Mouse (Mus musculus) heart, adult 18-20 months (tissue): Measurements from ENCODE around the gene Shroom4. TPM values are rescaled to one million over a fixed set of nuclear protein-coding genes. Genes with fewer than 3 reads are reported as not detected.
"Not testable (repeated sequence)": the region's sequence is repeated elsewhere in the genome, so short reads cannot be mapped to it uniquely, and the experiment has no call there.

Experiments
- DNase-seq, 2 experiments: peaks; one replicate each; pipeline ENCODE4 v3.0.0; 2021 to 2022; ENCODE audit warnings: mixed read lengths in 1 of 2
- long read RNA-seq, 2 experiments: library from polyadenylated mRNA; stranded (forward); transcript quantifications; one replicate each; pipeline ENCODE4 v2.0.0; 2021
- total RNA-seq, 2 experiments: library from RNA; stranded (reverse); gene quantifications; 2 replicates each; pipeline ENCODE4 v1.2.3; 2021

Gene Shroom4
- 10 to 100 TPM; 13.9 to 15.8 TPM for total RNA-seq
- long read RNA-seq, experiment 1, partial matches to known transcripts, result 1 of 3 reads
- long read RNA-seq, experiment 1, other reads (novel, unspliced or antisense), result 2 of 3 reads
- long read RNA-seq, experiment 2, partial matches to known transcripts, result 0 of 1 reads
- long read RNA-seq, experiment 2, other reads (novel, unspliced or antisense), result 1 of 1 reads

GRCm38 (mm10) chrX:6399626-6400397 lies at the start of gene Shroom4:
Shroom4 (plus strand) TSS chrX:6399854.
- peak; percentile 51 to 82 for DNase-seq

GRCm38 (mm10) chrX:6356876-6357275 lies 42.8 kb upstream of the Shroom4 start:
- no peak for DNase-seq

DNA sequence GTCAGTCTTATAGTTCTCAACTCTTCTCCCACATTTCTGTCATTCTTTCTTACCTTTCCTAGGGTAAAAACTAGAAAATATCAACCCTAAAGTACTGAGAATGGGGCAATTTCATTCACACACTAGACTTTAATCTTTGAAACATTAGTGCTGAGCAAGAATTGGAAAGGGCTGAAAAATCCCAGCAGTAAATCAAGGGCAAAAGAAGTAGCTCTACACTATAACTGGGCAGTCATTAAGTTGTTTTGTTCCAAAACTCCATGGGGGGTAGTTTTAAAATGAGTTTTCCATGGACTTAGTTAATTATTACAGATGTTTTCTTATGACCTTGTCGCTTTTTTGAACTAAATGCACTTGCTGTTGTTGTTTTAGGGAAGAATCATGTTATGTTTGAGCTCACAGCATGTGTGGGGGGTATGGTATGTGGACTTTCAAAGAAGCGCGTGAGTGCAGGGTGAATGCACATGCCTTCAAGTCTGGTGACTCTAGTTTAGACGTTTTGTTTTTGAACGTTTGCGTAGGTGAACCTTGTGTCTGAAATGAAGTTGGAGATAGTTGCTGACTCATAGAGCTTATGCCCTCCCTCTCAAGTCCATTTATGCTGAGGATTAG lies 42.0 kb upstream of the Shroom4 start:
- DNase-seq, result no peak

- DNase-seq, result no peak
Measured at GRCm38 (mm10) chrX:6368822-6369221, 30.8 kb upstream of the Shroom4 start.

DNA sequence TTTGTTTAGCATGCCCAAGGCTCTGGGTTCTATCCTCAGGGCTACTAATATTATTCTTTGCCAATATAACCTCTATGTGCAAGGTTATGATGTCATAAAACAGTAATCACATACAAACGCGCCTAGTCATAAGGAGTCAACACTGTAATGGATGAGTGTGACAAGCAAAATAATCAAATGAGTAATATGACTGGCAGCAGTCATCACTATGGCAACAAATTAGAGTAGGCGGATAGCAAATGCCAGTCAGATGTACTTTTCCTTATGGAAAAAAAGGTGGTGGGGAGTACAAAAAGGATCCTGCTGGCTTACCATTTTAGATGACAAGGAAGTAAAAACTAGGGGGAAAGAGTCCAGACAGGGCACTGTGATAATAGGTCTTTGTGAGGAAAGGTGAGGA lies 28.9 kb upstream of the Shroom4 start:
- no peak for DNase-seq

DNA sequence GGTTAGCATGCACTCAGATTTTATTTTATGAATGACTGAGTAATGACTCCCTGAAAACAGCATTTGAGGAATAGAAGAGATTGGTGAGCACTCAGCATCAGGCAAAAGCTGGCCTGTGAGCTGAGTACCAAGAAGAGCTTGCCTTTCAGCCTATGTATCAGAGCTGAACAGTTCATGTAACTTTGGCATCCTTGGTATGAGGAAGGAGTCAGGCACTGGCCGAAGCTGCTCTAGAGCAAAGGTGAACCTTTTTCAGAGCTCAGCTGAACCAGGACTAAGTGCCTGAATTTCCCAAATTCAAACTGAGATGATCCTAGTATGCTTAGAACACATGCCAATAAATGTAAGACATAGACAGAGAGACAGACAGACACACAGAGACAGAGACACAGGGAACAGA lies 5.8 kb upstream of the Shroom4 start:
- no peak for DNase-seq

DNA sequence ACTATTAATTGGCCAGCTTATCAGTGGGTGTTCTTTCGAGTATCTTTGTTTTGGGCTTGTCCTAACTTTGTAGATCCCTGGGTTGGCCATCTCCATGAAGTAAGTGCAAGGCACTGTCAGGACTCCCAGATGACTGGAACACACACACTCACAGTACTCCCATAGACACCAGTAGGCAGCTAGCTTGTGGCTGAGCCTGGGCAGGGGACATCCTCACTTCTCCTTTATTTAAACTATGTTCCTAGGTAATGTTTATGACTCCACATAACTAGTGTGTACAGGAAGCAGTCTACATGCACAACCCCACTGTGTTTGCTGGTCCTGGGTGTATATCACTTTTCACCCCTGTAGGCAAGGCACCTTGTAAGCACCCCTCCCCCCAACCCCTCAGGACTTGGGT lies 461 bp upstream of the Shroom4 start:
- no peak for DNase-seq

DNA sequence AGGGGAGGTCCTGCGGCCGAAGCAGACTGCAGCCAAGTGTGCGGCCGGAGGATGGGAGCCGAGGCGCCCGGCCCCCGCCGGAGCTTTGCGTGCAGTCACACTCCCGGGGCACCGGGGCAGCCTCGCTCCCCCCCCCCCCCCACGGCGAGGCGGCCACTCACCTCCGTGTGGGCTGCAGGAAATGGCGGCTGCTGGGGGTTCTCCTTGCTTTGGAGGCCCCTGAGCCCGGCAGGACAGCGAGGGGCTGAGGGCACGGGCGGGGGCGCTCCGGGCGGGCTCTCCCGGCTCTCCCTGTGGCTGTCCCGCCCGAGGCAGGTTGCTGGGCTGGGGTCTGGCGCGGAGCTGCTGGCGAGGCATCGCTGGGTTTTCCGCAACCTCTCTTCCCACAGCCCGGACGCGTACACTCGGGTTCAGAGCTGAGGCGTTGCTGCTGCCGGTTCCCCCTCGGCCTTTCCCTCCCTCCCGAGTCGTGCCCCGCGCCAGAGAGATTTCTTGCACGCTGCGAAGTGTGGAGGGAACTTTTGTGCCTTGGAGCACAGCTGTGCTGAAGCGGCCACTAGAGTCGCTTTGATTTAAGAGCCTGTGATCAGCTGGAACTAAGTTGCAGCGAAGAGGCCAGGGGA lies 855 bp downstream of the Shroom4 start:
- peak; percentile 12 to 39 for DNase-seq

DNA sequence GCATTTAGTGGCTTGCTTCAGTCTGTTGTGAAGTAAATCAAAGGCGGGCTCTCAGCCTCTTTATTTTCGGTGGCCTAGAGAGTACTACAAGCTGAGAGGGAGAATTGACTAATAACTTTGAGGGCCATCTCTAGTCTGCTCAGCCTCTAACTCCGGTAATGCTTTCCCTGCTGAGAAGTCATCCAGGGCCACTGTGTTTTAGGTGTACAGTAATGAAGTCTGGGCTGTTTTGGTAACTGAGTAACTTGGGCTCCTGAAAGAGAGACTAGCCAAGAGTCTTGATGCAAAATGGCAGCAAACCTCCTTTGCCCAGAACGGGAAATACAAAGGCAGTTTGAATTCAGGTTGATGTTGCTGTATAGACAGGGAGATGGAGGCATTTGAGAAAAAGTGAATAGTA lies 3.3 kb downstream of the Shroom4 start:
- DNase-seq, result no peak

- DNase-seq, result no peak
Measured at GRCm38 (mm10) chrX:6409114-6409513, 9.5 kb downstream of the Shroom4 start.

- DNase-seq, result no peak
Measured at GRCm38 (mm10) chrX:6415412-6415811, 15.8 kb downstream of the Shroom4 start.

GRCm38 (mm10) chrX:6415936-6416335 lies 16.3 kb downstream of the Shroom4 start:
- DNase-seq, result no peak

DNA sequence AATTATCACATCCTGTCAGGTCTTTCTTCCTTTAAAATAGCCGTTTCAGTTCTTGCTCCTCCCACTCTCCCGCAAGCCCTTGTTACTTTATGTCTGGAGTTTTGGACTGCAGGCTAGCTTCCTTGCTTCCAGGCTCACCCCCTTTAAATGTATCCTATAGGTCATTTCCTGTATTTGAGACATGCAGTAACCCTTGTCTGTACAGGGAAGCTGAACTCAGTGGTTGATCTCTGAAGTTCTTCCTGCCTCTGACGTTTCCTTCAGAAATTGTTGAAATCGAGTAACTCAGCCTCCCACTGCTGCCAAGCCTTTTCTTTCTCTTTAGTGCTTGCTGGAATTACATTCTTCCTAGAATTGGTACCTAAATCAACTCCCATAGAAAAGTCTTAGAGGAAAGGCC lies 18.5 kb downstream of the Shroom4 start:
- DNase-seq, result no peak

GRCm38 (mm10) chrX:6435260-6435659 lies 35.6 kb downstream of the Shroom4 start:
- peak in 1 of 2 experiments; percentile 0 for DNase-seq

DNA sequence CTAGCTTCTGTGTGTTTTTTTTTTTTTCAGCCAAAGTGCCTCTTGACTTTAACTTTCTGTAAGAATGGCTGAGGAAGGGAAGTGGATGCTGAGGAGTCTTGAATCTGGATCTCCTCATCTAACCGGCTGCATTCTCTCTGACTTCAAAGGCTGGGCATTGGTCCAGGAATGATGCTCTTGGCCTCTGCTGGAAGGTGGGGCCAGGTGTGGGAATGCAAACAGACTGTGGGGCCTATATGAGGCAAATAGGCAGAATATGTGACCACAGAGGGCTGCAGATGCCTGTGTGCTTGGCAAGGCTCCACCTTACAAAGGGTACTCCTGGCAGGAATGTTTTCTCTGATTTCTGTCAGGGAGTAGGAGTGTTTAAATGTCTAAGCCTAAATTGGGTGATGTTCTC lies 46.8 kb downstream of the Shroom4 start:
- no peak for DNase-seq

DNA sequence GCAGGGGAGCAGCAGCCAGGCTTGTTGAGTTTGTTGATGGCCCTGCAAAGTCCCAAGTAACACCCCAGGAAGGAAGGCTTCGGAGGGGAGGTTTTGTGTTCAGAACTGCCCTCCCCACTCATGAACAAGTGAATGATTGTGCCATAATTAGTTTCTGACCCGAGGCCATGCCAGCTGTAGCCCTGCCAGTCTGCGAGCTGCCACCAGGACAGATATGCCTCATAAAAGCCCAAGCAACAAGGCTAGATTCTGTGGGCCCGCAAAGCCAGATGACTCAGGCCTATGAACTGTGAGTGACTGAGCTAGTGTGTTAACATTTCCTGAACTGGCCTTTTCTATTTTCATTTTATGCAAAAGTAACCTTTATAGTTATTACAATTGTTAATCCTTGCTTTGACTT lies 48.3 kb downstream of the Shroom4 start:
- peak in 1 of 2 experiments; percentile 12 for DNase-seq

DNA sequence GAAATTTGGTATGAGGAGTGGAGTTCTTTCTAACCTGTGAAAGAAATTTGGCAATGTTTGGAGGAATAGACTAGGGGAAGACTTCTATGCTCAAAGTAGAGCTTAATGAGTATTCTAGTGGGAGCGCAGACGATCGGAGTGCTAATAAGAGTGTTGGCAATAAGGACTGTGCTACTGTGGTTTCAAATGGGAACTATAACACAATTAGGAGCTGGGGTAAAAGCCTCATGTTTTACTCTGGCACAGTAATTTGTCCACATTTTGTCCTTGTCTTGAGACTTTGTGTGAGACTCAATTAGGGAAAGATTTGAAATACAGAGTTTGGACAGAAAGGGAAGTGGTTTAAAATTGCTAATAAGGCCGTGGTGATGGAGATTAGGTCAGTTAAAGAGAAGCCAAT lies 53.6 kb downstream of the Shroom4 start:
- DNase-seq, result no peak

DNA sequence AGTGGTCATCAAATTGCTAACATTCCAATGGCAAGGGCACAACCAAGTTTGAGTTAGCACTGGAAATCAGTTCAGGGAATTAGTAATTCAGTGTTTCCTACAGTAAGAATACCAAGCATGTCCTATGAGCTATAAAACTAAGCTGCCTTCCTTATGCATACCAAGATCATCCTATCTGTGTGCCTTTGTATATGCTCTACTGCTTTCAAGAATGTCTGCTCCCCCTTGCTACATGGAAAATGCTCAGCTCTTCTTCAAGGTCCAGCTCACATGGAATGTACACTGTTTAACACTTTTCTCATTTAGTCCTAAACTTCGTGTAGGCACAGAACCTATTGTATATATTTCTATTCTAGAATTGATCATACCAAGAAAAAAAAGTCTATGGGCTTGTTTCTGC lies 69.6 kb downstream of the Shroom4 start:
- DNase-seq, result not testable (repeated sequence)

- DNase-seq, result not testable (repeated sequence)
Measured at GRCm38 (mm10) chrX:6472563-6472962, 72.9 kb downstream of the Shroom4 start.

- DNase-seq, result peak in 1 of 2 experiments; percentile 13
Measured at GRCm38 (mm10) chrX:6475177-6475576, 75.5 kb downstream of the Shroom4 start.

DNA sequence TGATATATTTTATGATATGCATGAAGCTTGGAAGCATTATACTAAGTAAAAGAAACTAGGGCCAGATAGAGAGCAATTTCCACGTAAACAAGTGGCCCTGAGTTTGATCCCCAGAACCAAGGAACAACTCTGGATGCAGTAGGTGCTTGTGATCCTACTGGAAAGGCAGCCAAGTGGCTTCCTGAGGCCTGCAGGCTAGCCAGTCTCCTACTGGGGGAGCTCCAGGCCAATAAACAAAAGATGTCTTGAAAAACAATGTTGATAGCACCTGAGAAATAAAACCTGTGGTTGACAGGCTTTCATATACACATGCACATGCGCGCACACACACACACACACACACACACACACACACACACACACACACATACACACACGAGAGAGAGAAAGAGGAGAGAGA lies 82.6 kb downstream of the Shroom4 start:
- no peak for DNase-seq

- DNase-seq, result no peak
Measured at GRCm38 (mm10) chrX:6483817-6484216, 84.2 kb downstream of the Shroom4 start.

GRCm38 (mm10) chrX:6490433-6490832 lies 90.8 kb downstream of the Shroom4 start:
- no peak for DNase-seq
